Mouse (Mus musculus): Measurements from ENCODE around the gene Dst. TPM values are rescaled to one million over a fixed set of nuclear protein-coding genes. Genes with fewer than 3 reads are reported as not detected.
A peak's percentile ranks its signal among the peaks of the same experiment; 100 is the strongest.
"Not testable (repeated sequence)": the region's sequence is repeated elsewhere in the genome, so short reads cannot be mapped to it uniquely, and the experiment has no call there.

Dst gene
- total RNA-seq, 2 experiments from 2014 or later = 202 to 225 TPM

GRCm38 (mm10) chr1:34060446-34060845 lies 152.4 kb downstream of the Dst start:
- no peak for DNase-seq (ENCODE audit: low spot score in 2 of 2)

DNA sequence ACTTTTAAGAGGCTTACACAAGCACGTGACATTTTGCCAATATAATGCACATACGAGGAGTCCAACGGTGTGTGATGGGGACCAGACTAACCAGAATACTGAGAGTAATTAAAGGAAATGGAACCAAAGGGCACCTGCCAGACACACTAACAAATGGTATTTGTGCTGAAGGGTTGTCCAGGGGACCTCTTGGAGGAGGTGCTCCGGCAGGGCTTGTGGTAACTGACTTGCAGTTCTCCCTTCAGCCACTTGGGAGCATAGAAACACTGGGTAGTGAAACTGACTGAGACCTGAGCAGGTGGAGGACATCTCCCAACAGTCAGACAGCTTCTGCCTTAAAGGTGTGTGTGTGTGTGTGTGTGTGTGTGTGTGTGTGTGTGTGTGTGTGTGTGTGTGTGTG lies 153.1 kb downstream of the Dst start:
- DNase-seq (ENCODE audit: low spot score in 2 of 2) = peak; percentile 70 to 73

DNA sequence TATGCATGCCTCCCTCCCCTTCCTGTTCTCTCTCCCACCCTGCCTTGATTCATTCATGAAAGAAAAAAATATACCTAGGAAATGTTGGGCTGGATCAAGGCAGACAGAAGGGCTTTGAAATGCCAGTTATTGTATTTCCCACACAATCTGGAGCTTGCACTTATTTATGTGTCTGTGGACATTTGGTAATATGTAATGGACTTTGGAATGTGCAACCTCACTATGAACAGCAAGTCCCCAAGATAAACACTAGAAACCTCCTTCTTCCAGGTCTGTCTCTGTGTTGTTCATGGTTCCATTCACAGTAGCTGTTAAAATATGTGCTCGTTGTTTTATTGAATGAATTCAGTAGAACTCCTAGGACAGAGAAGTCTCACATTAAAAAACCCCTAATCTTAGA lies 153.8 kb downstream of the Dst start:
- no peak for DNase-seq (ENCODE audit: low spot score in 2 of 2)

GRCm38 (mm10) chr1:34063943-34064342 lies 155.9 kb downstream of the Dst start:
- DNase-seq (ENCODE audit: low spot score in 2 of 2) = no peak

GRCm38 (mm10) chr1:34065551-34066048 lies 157.6 kb downstream of the Dst start:
- DNase-seq (ENCODE audit: low spot score in 2 of 2) = no peak

GRCm38 (mm10) chr1:34066401-34066800 lies 158.4 kb downstream of the Dst start:
- not testable (repeated sequence) for DNase-seq (ENCODE audit: low spot score in 2 of 2)

- DNase-seq (ENCODE audit: low spot score in 2 of 2) = peak in 1 of 2 experiments; percentile 37
These were observed 160.3 kb downstream of the Dst start for GRCm38 (mm10) chr1:34068341-34068740.

DNA sequence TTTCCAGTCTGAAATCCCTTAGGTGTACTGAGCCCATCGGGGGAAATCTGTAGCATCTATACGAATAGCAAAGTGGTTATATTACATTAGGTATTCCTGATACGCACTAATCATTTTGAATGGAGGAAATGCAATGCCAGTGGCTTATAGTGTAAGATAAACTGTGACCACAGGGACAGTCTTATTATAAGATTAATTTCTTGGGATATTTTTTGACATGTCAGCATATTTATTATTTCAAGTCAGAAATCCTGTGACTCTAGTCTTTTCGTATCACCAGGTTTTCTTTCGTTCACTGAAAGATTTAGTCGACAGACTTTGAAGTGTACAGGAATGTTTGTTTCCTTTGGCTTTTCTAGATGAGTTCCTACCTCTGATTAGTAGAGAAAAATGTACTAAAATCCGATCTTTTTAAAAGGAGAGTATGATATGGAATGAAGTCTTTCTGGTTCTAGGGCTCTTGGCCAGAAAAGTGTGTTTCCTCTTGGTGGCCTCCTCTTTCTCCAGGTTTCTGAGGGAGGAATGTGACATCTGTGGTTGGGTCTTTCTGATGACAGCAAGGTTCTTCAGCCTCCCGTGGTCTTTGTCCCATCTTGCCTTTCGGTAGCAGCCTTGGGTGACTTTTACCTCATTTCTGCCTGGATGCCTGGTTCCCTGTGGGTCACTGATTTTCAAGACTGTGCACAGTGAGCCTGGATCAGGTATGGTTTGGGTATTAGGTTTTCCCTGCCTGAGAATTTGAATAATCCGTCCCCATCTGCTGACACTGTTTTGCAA lies 161.7 kb downstream of the Dst start:
- DNase-seq (ENCODE audit: low spot score in 2 of 2) = no peak

GRCm38 (mm10) chr1:34070474-34070873 lies 162.4 kb downstream of the Dst start:
- no peak for DNase-seq (ENCODE audit: low spot score in 2 of 2)

- DNase-seq (ENCODE audit: low spot score in 2 of 2) = no peak
These were observed 163.1 kb downstream of the Dst start for GRCm38 (mm10) chr1:34070991-34071639.

DNA sequence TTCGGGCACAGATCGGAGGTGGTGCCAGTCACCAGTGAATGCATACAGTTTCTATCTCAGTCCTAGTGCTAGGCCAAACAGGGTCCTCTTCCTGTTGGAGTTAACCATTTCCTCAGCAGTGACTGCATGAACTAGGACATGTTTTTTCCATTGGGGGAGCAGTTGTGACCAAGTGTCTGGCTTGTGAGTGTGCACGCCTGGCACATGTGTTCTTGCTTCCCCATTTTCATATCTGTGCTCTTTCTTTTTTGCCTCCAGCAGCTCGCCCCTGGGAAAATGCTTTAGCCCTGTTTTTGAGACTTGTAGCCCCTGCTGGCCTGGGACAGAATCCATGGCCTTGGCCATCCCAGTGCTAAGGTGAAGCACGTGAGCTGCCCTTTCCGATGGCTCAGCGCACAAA lies 164.2 kb downstream of the Dst start:
- DNase-seq (ENCODE audit: low spot score in 2 of 2) = no peak

DNA sequence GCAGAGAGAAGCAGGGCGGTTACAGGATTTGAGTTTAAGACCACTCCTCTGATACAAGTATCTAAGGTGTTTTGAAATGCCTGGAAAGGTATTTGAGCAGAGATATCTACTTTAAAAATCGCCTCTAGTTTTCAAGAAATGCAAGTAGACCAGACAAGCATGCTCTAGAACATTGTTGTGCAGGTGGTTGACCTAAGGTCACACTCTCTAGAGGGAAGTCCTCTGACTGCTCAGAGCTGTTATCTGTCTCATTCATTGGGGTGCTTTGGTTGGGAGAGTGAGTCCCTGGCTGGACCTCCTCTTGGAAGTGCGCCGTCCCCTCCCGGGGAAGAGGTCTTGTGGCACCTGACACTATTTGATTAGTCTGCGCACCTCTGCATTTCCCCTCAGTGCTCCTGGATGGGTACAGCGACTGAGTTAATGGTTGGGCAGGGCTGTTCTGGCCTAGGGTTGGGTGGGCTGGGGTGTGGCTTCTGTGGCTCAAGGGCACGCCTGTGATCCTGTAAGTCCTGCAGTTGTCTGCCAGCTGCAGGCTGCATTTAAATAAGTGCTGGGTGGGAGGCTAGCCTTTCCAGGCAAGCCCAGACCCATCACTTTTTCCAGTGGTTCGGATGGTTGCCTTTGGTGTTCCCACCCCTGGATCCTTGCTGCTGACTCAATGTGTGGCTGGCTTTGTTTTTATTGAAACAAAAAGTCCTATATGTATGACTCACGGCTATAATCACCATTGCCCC lies 165.6 kb downstream of the Dst start:
- DNase-seq (ENCODE audit: low spot score in 2 of 2) = no peak

- DNase-seq (ENCODE audit: low spot score in 2 of 2) = no peak
These were observed 166.5 kb downstream of the Dst start for GRCm38 (mm10) chr1:34074245-34075187.

GRCm38 (mm10) chr1:34076701-34077421 lies 168.8 kb downstream of the Dst start:
- no peak for DNase-seq (ENCODE audit: low spot score in 2 of 2)

DNA sequence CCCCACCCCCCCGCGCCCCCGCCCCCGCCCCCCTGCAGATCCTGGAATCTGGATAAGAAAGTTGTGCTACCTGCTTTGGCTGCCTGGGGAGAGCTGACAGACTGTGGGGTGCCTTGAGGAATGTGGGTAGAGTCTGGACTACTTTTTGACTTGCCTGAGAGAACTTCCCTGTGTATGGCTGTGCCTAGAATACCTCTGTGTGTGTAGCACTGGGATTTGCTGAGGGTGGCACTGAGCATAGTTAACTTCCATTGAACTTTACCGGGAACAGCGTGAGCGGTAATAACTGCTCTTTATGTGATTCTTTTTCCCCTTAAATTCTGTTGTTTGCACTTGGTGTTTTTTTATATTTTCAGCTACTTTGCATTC lies 169.4 kb downstream of the Dst start:
- DNase-seq (ENCODE audit: low spot score in 2 of 2) = no peak

- DNase-seq (ENCODE audit: low spot score in 2 of 2) = no peak
These were observed 169.9 kb downstream of the Dst start for GRCm38 (mm10) chr1:34077941-34078340.

DNA sequence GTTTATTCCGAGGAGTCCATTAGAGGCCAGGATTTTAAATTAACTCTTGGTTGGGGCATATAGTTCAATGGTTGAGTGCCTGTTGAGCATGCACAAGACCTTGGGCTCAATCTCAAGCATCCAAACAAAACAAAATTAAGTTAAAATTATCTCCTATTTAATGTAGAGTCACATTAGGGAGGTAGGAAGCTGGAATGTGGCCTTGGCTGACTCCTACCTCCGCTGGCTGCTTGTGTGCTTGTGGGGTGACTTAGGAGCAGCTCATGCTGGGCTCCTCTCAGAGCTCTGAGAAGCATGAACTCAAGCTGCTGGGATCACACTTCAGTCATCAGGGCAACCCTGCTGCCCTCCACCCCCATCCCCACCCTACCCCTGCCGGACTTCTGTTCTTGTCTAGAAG lies 181.0 kb downstream of the Dst start:
- DNase-seq (ENCODE audit: low spot score in 2 of 2) = no peak

DNA sequence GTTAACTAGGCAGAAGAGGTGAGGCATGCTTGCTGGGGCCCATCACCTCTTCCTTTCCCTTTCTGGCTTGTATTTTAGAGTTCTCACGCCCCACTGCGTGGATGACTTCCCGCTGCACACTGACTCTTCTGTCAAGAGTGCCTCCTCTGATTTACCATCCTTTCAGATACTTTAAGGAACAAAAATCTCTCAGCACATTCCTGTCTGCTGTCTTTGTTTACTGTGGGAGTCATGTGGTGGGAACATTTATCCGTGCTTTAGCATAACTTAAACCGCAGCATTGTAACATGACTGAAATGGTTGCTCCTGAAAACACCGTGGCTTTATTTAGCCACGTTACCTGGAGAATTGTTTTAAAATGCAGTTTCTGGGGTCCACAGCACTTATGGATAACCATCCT lies 182.7 kb downstream of the Dst start:
- DNase-seq (ENCODE audit: low spot score in 2 of 2) = no peak

DNA sequence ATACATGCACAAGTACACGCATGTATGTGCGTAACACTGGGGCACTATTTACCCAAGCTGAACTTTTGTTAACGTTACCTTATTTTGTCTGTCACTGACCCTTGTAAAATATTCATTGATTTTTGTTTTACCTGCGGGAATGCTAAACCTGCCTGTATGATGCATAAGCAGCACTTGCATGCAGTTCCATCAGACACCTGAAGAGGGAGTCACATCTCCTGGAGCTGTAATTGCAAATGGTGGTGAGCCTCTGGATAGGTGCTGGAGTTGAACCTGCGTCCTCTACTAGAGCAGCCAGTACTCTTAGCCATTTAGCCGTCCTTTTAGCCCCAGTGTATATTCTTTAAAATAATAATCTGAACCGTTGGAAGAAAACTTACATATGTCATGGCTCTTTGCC lies 185.6 kb downstream of the Dst start:
- no peak for DNase-seq (ENCODE audit: low spot score in 2 of 2)

GRCm38 (mm10) chr1:34094301-34094700 lies 186.3 kb downstream of the Dst start:
- no peak for DNase-seq (ENCODE audit: low spot score in 2 of 2)
